Mouse (Mus musculus) MN1 (cell line): Measurements from ENCODE around the gene Fam84b.

Experiments used
- DNase-seq: peaks from one replicate; pipeline ENCODE4 v3.0.0-alpha.2; 2016; ENCODE audit warnings: low spot score

Gene Fam84b

GRCm38 (mm10) chr15:60833476-60834218, 19.9 kb downstream of the Fam84b start:
- no peak for DNase-seq

- no peak for DNase-seq
Observed at GRCm38 (mm10) chr15:60832586-60832985, 21.0 kb downstream of the Fam84b start.

GRCm38 (mm10) chr15:60826226-60826625, 27.4 kb downstream of the Fam84b start:
- DNase-seq: no peak

GRCm38 (mm10) chr15:60824751-60825227, 28.8 kb downstream of the Fam84b start:
- DNase-seq: no peak

GRCm38 (mm10) chr15:60823870-60824709, 29.5 kb downstream of the Fam84b start:
- DNase-seq: no peak

- DNase-seq: no peak
Observed at GRCm38 (mm10) chr15:60823620-60823869, 30.0 kb downstream of the Fam84b start.

GRCm38 (mm10) chr15:60822803-60823619, 30.6 kb downstream of the Fam84b start:
- no peak for DNase-seq

- no peak for DNase-seq
Observed at GRCm38 (mm10) chr15:60822101-60822802, 31.3 kb downstream of the Fam84b start.

- no peak for DNase-seq
Observed at GRCm38 (mm10) chr15:60818500-60818899, 35.1 kb downstream of the Fam84b start.

GRCm38 (mm10) chr15:60816478-60816877, 37.1 kb downstream of the Fam84b start:
- no peak for DNase-seq

- no peak for DNase-seq
Observed at GRCm38 (mm10) chr15:60814542-60814941, 39.0 kb downstream of the Fam84b start.

- DNase-seq: no peak
Observed at GRCm38 (mm10) chr15:60793041-60793673, 60.4 kb downstream of the Fam84b start.

GRCm38 (mm10) chr15:60789084-60789483, 64.5 kb downstream of the Fam84b start:
- no peak for DNase-seq

GRCm38 (mm10) chr15:60783761-60784160, 69.8 kb downstream of the Fam84b start:
- no peak for DNase-seq

GRCm38 (mm10) chr15:60779531-60779973, 74.0 kb downstream of the Fam84b start:
- DNase-seq: no peak

GRCm38 (mm10) chr15:60779063-60779462, 74.5 kb downstream of the Fam84b start:
- no peak for DNase-seq
